Mouse (Mus musculus): ENCODE data around the gene Ldlrad3. TPM values are rescaled to one million over a fixed set of nuclear protein-coding genes. Genes with fewer than 3 reads are reported as not detected.

Ldlrad3 gene
- polyA plus RNA-seq, 1 experiment: 3.7 TPM

DNA sequence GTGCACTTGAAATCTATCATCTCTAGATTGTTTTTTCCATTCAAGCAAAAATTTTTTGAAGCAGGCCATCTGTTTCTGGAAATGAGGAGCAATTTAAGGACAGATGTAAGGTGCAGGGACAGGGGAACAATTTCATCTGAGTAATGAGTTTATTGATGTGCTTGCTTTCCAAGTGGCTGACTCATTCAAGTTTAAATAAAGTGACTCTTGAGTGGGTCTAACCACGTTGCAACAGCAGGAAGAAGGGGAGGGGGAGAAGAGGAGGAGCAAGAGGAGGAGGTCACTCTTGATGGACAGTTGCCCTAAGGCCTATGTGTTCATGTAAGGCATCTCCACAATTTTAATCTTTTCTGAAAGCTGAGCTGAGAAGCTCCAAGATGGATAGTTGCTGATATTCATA, 184.5 kb downstream of the Ldlrad3 start:
- 4% methylated on average over 1 of the region's 1 CpGs for WGBS

DNA sequence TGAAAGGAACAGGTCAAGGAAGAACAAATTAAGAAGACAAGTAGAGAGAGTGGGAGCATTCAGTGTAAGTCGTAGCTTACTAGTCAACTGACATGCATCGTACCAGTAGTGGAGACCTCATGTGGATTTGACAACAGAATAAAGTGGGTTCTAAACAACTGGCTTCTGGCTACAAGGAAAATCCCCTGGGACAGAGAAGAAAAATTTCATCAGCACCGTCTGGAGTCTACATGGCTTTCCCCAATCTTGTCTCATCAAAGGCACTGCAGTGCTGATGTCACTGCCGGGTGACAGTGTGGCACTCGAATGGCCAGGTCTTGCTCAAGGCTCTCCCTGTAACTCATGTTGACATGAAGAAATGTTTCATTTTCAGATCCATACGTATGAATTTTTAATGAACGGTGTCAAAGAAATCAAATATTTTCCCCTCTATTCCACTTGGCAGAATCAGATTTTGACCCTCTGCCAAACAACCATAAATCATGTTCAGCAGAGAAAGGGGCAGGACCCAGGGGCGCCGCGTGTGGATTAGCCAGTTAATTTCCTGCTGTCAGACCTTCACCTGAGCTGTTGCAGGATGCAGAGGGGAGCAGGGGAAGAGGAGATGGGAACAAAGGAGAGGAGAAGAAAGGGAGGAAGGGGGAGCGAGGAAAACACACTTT, 187.1 kb downstream of the Ldlrad3 start:
- WGBS: 61% methylated on average over 11 of the region's 11 CpGs
- H3K4me3 ChIP-seq (replicated peaks; ENCODE audit: control insufficient read depth, low read depth, low read length): no peak overlapping the region
- TF ChIP-seq CTCF (IDR thresholded peaks at IDR 0.05; ENCODE audit: control insufficient read depth, insufficient read depth, low read length) (no peak), POLR2A (IDR thresholded peaks at IDR 0.05; ENCODE audit: borderline replicate concordance, control insufficient read depth, low read depth, low read length) (no peak)

More for the DNA sequence above, 184.5 kb downstream of the Ldlrad3 start:
- TF ChIP-seq CTCF (IDR thresholded peaks at IDR 0.05; ENCODE audit: control insufficient read depth, insufficient read depth, low read length): no peak
- H3K27ac ChIP-seq (ENCODE audit: control insufficient read depth, insufficient read depth, low read depth, low read length, poor library complexity): no peak overlapping the region
- peaks cover 2% of the 10 kb centered on the region for H3K4me1 ChIP-seq (ENCODE audit: control insufficient read depth, insufficient read depth, low read length)
- H3K4me3 ChIP-seq (replicated peaks; ENCODE audit: control insufficient read depth, low read depth, low read length): no peak overlapping the region

DNA sequence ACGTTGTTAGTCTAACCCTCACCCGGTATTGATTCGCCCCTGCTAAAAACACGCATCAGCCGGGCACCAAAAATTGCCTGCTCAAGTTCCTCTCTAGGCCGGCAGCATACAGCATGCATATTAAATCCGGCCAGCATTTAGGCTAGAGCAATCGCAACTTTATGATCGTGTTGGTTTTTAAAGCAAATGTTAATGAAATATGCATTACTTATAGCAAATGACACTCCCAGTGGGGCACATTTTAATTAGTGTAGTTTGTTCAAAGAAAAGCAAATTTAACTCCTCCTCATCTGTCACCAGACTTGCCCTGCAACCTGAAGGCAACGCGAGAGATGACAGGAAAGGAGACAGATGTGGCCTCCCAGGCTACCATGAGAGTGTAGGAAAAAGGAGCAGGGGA, 189.2 kb downstream of the Ldlrad3 start:
- no peak for TF ChIP-seq CTCF (IDR thresholded peaks at IDR 0.05; ENCODE audit: control insufficient read depth, insufficient read depth, low read length)
- H3K27ac ChIP-seq (ENCODE audit: control insufficient read depth, insufficient read depth, low read depth, low read length, poor library complexity): no peak overlapping the region
- WGBS: 90% methylated on average over 11 of the region's 11 CpGs
- H3K4me3 ChIP-seq (replicated peaks; ENCODE audit: control insufficient read depth, low read depth, low read length): no peak overlapping the region
- H3K4me1 ChIP-seq (ENCODE audit: control insufficient read depth, insufficient read depth, low read length): peaks cover 6% of the 10 kb centered on the region

More for the DNA sequence above, 187.1 kb downstream of the Ldlrad3 start:
- Histone ChIP-seq H3K4me1 (ENCODE audit: control insufficient read depth, insufficient read depth, low read length) (peaks cover 2% of the 10 kb centered on the region), H3K27ac (ENCODE audit: control insufficient read depth, insufficient read depth, low read depth, low read length, poor library complexity) (no peak overlapping the region)

DNA sequence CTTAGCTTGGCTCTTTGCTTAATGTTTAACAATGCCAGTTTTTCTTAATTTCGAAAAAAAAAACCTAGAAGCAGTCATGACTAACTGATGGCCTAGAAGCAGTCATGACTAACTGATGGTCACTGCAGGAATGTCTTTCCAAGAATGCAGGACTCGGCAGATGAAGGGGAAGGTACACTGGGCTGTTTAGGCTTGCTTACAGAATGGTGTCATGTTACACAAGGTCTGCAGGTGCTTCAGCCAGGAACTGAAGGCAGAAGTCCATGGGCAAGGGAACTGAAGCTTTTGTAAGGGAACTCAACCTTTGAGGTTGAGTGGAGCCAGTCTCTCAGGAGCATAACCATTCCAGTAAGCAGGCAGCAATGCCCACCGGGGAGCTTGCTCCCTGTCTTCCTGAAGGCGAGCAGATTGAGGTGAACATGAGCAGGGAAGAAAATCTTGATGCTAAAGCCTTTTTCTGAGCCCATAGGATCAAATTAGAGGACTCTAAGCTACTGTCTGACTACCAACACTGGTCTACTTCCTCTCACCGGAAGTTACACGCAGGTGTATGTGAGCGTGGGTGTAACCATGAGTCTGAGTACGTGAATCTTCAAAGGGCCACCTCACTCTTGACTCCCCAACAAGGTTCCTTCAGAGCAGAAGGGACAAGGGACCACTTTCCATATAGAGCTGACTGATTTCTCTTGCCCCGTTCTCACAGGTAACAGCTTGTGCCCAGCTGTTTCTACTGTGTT, 193.4 kb downstream of the Ldlrad3 start:
- H3K4me3 ChIP-seq (replicated peaks; ENCODE audit: control insufficient read depth, low read depth, low read length): no peak overlapping the region
- no peak for TF ChIP-seq CTCF (IDR thresholded peaks at IDR 0.05; ENCODE audit: control insufficient read depth, insufficient read depth, low read length)
- no peak for TF ChIP-seq POLR2A (IDR thresholded peaks at IDR 0.05; ENCODE audit: borderline replicate concordance, control insufficient read depth, low read depth, low read length)
- H3K4me1 ChIP-seq (ENCODE audit: control insufficient read depth, insufficient read depth, low read length): peaks cover 7% of the 10 kb centered on the region
- WGBS: 50% methylated on average over 9 of the region's 9 CpGs
- peak overlapping the region; percentile 29 for H3K27ac ChIP-seq (ENCODE audit: control insufficient read depth, insufficient read depth, low read depth, low read length, poor library complexity)

DNA sequence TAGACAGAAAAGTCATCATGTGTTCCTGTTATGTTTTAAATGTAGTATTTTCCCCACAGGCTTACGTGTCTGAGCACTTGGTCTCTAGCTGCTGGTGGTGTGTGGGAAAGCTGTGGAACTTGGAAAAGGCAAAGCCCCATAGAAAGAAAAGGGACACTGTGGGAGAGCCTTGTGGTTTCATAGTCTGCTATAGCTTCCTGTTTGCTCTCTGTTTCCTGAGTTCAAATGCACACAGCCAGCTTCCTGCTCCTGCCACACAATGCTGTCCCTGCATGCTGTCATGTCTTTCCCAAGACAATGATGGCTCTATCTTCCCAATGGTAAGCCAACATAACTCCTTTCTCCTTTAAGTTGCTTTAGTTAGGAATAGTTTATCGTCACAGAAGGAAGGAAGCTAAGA, 194.5 kb downstream of the Ldlrad3 start:
- peaks cover 7% of the 10 kb centered on the region for H3K4me1 ChIP-seq (ENCODE audit: control insufficient read depth, insufficient read depth, low read length)
- 13% methylated on average over 2 of the region's 2 CpGs for WGBS
- H3K27ac ChIP-seq (ENCODE audit: control insufficient read depth, insufficient read depth, low read depth, low read length, poor library complexity): no peak overlapping the region
- TF ChIP-seq CTCF (IDR thresholded peaks at IDR 0.05; ENCODE audit: control insufficient read depth, insufficient read depth, low read length) (no peak), POLR2A (IDR thresholded peaks at IDR 0.05; ENCODE audit: borderline replicate concordance, control insufficient read depth, low read depth, low read length) (no peak)
- H3K4me3 ChIP-seq (replicated peaks; ENCODE audit: control insufficient read depth, low read depth, low read length): no peak overlapping the region

DNA sequence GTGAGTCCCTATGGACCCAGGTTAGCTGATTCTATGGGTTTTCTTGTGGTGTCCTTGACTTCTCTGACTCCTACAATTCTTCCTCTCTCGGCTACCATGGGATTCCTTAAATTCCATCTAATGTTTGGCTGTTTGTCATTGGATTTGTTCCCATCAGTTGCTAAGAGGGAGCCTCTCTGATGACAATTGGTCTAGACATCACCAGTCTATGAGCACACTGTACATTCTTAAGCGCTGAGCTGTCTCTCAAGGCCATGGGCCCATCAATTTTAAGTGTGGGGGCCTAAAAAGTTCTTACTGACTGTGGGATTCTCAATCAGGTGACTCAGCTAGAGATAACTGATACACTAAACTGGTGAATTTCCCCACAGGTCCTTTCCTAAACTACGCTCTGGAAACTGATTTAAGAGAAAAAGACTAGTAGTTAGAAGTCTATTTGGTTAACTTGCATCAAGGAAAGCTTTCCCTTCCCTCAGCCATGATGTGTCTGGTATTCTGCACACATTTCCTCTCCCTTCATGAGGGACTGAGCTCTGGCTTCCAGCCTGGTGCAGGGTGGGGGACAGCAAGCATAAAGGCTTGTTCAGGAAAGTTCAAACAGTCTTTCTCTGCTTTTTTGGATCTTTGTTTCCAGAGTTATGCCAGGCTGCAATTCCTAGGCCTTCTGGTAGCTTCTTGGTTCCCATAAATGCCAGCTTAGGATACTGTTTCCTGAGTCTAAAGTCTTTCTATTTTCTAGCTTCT, 199.7 kb downstream of the Ldlrad3 start:
- 81% methylated on average over 3 of the region's 3 CpGs for WGBS
- Histone ChIP-seq H3K27ac (ENCODE audit: control insufficient read depth, insufficient read depth, low read depth, low read length, poor library complexity) (no peak overlapping the region), H3K4me1 (ENCODE audit: control insufficient read depth, insufficient read depth, low read length) (no peaks in the 10 kb centered on the region; the same call in 1 of the 2 replicates), H3K4me3 (replicated peaks; ENCODE audit: control insufficient read depth, low read depth, low read length) (no peak overlapping the region)
- TF ChIP-seq CTCF (IDR thresholded peaks at IDR 0.05; ENCODE audit: control insufficient read depth, insufficient read depth, low read length): no peak
- no peak for TF ChIP-seq POLR2A (IDR thresholded peaks at IDR 0.05; ENCODE audit: borderline replicate concordance, control insufficient read depth, low read depth, low read length)

DNA sequence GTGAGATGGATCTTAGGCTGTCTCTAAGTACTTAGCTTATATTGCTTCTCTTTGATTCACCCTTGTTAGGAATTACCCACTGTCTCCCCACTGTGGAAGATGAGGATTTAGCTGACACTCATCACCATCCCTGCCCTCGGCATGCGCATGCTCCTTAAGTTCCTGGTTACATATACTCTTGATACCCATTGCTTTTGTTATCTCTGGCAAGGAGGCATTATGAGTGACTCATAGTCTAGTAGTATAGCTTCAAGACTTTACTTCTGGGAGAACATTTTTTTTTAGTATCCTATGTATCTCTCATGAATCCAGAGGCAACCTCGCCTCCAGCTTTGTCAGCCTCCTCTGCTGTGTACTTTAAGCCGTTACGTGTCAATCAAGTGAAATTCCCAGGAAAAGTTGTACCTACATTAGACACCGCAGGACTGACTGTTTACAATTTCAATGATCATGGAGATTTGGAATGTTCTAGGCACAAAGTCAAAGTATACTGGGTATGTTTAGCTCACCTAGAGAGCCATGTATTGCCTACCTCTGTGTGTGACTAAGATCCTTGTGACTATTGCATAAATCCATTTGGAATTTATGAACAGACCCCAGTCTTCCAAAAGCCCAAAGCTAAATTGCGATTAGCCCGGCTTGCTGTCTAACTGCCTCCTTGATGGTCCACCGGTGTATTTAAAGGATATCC, 202.2 kb downstream of the Ldlrad3 start:
- TF ChIP-seq POLR2A (IDR thresholded peaks at IDR 0.05; ENCODE audit: borderline replicate concordance, control insufficient read depth, low read depth, low read length) (no peak), CTCF (IDR thresholded peaks at IDR 0.05; ENCODE audit: control insufficient read depth, insufficient read depth, low read length) (no peak)
- H3K4me3 ChIP-seq (replicated peaks; ENCODE audit: control insufficient read depth, low read depth, low read length): no peak overlapping the region
- H3K4me1 ChIP-seq (ENCODE audit: control insufficient read depth, insufficient read depth, low read length): no peaks in the 10 kb centered on the region; the same call in 1 of the 2 replicates
- no peak overlapping the region for H3K27ac ChIP-seq (ENCODE audit: control insufficient read depth, insufficient read depth, low read depth, low read length, poor library complexity)
- 87% methylated on average over 9 of the region's 9 CpGs for WGBS

Data from bone marrow, adult 2 months (tissue).